12 mouse cellular contexts compared by ENCODE assay signal in genomic region chr5:118437307-118437610, GRCm38 (mm10).
DNase-seq lines count a peak whose midpoint lies in the region; ATAC-seq and TF ChIP-seq lines count a peak whose summit lies in the region.
"Had no signal": no experiment of that assay in that cellular context is flagged by ENCODE, and none has a peak within 500 bp of the region (broad histone marks: within the 10 kb centered on the region; RNA-seq: fewer than 3 reads in every experiment).

No protein-coding gene starts in this region.

- in situ Hi-C loops in ES-E14 (cut with MboI; ENCODE audit: low sequenced_read_pairs in 2 of 2, unreplicated experiment in 2 of 2): no loop called here

- peaks cover 42% of the 10 kb centered on the region for H3K27me3 ChIP-seq in heart, embryonic 13.5 days (replicated peaks)
- H3K27me3 ChIP-seq in liver, embryonic 12.5 days (replicated peaks): peaks cover 73% of the 10 kb centered on the region
- H3K27me3 ChIP-seq in limb, embryonic 12.5 days: peaks cover 40% of the 10 kb centered on the region
- no peaks in the 10 kb centered on the region for H3K27me3 ChIP-seq in stomach, postnatal 0 days (ENCODE audit: control insufficient read depth, insufficient read depth, low read length)

- H3K4me3 ChIP-seq in heart, embryonic 13.5 days: peak overlapping the region; percentile 26; the same call in 1 of the 2 replicates
- no peak overlapping the region for H3K4me3 ChIP-seq in liver, embryonic 12.5 days
- H3K4me3 ChIP-seq in ES-E14 (ENCODE audit: insufficient read depth in 1 of 2, low read depth in 1 of 2, low read length in 2 of 2, poor library complexity in 1 of 2, severe bottlenecking in 1 of 2): peak overlapping the region; percentile 4 to 46
- H3K4me3 ChIP-seq in limb, embryonic 12.5 days (replicated peaks): peak overlapping the region; percentile 6; the same call in 1 of the 2 replicates
- H3K4me3 ChIP-seq in stomach, postnatal 0 days (ENCODE audit: low read depth, low read length): no peak overlapping the region
- H3K4me3 ChIP-seq: left cerebral cortex, adult 2 months had no signal

- WGBS in heart, embryonic 13.5 days: 25% methylated on average over 7 of the region's 7 CpGs
- WGBS in liver, embryonic 12.5 days (ENCODE audit: insufficient replicate concordance): 26% methylated on average over 7 of the region's 7 CpGs
- 12% methylated on average over 7 of the region's 7 CpGs for WGBS in limb, embryonic 12.5 days
- WGBS in stomach, postnatal 0 days: 35% methylated on average over 7 of the region's 7 CpGs

- no peak for ATAC-seq in heart, embryonic 13.5 days (ENCODE audit: extremely low read depth, insufficient number of reproducible peaks, low FRiP score, low TSS enrichment)
- no peak for ATAC-seq in liver, embryonic 12.5 days
- no peak for ATAC-seq in limb, embryonic 12.5 days (ENCODE audit: insufficient number of reproducible peaks, insufficient read depth, low FRiP score, low TSS enrichment, low read depth)
- no peak for ATAC-seq in stomach, postnatal 0 days (ENCODE audit: low FRiP score, low TSS enrichment)

- no peak overlapping the region for H3K27ac ChIP-seq in heart, embryonic 13.5 days (replicated peaks)
- H3K27ac ChIP-seq in liver, embryonic 12.5 days: no peak overlapping the region
- peak overlapping the region; percentile 99 for H3K27ac ChIP-seq in ES-E14 (ENCODE audit: insufficient read depth, low read depth, low read length, poor library complexity, severe bottlenecking)
- H3K27ac ChIP-seq in limb, embryonic 12.5 days: no peak overlapping the region
- H3K27ac ChIP-seq in stomach, postnatal 0 days (replicated peaks): no peak overlapping the region
- H3K27ac ChIP-seq: left cerebral cortex, adult 2 months had no signal

- DNase-seq in heart, adult 9 months (ENCODE audit: low spot score in 2 of 2): no peak
- DNase-seq in liver (no peak), ES-E14 (ENCODE audit: low read depth, low spot score) (no peak)
- DNase-seq in stomach, postnatal 0 days (ENCODE audit: low spot score): no peak
- DNase-seq: cerebellum, postnatal 36 days; gastrocnemius, postnatal 25 days; kidney, adult 11 months; right cerebral cortex, postnatal 25 days had no signal

- H3K36me3 ChIP-seq in heart, embryonic 13.5 days: no peaks in the 10 kb centered on the region
- no peaks in the 10 kb centered on the region for H3K36me3 ChIP-seq in liver, embryonic 12.5 days
- peaks cover 3% of the 10 kb centered on the region; the same call in 1 of the 2 replicates for H3K36me3 ChIP-seq in ES-E14 (ENCODE audit: control insufficient read depth, insufficient read depth, low read length, poor library complexity, severe bottlenecking)
- no peaks in the 10 kb centered on the region for H3K36me3 ChIP-seq in limb, embryonic 12.5 days
- no peaks in the 10 kb centered on the region for H3K36me3 ChIP-seq in stomach, postnatal 0 days (ENCODE audit: control insufficient read depth, insufficient read depth, low read length)

- H3K9me3 ChIP-seq in heart, embryonic 13.5 days: no peaks in the 10 kb centered on the region
- H3K9me3 ChIP-seq in liver, embryonic 12.5 days (replicated peaks): no peaks in the 10 kb centered on the region
- no peaks in the 10 kb centered on the region for H3K9me3 ChIP-seq in ES-E14 (ENCODE audit: control insufficient read depth, insufficient read depth, low read depth, low read length)
- H3K9me3 ChIP-seq in limb, embryonic 12.5 days: no peaks in the 10 kb centered on the region
- H3K9me3 ChIP-seq in stomach, postnatal 0 days (ENCODE audit: control insufficient read depth, low read length): no peaks in the 10 kb centered on the region

- peak overlapping the region; percentile 57 for H3K4me2 ChIP-seq in heart, embryonic 13.5 days
- H3K4me2 ChIP-seq in liver, embryonic 12.5 days: peak overlapping the region; percentile 27
- H3K4me2 ChIP-seq in limb, embryonic 12.5 days: peak overlapping the region; percentile 38
- H3K4me2 ChIP-seq in stomach, postnatal 0 days (replicated peaks; ENCODE audit: low read depth): no peak overlapping the region

- H3K4me1 ChIP-seq in heart, embryonic 13.5 days: peaks cover 25% of the 10 kb centered on the region
- peaks cover 21% of the 10 kb centered on the region for H3K4me1 ChIP-seq in liver, embryonic 12.5 days
- H3K4me1 ChIP-seq in ES-E14 (ENCODE audit: control insufficient read depth in 2 of 2, insufficient read depth in 2 of 2, low read length in 2 of 2, poor library complexity in 1 of 2): peaks cover 7 to 19% of the 10 kb centered on the region in 2 experiments
- peaks cover 26% of the 10 kb centered on the region for H3K4me1 ChIP-seq in limb, embryonic 12.5 days (replicated peaks)
- 0 out of 2 replicates have a peak, but pooled peaks cover 2% of the 10 kb centered on the region for H3K4me1 ChIP-seq in stomach, postnatal 0 days (replicated peaks; ENCODE audit: control insufficient read depth, insufficient read depth)

- H3K9ac ChIP-seq in heart, embryonic 13.5 days: no peak overlapping the region
- no peak overlapping the region for H3K9ac ChIP-seq in liver, embryonic 12.5 days
- peak overlapping the region; percentile 64; the same call in 1 of the 2 replicates for H3K9ac ChIP-seq in ES-E14 (ENCODE audit: insufficient read depth, low read depth, low read length, poor library complexity, severe bottlenecking)
- H3K9ac ChIP-seq in limb, embryonic 12.5 days (replicated peaks): no peak overlapping the region
- H3K9ac ChIP-seq in stomach, postnatal 0 days (ENCODE audit: low read length): no peak overlapping the region

- TF ChIP-seq CTCF in stomach, postnatal 0 days (IDR thresholded peaks at IDR 0.05; ENCODE audit: low read depth): no peak

- TF ChIP-seq EP300 in stomach, postnatal 0 days (optimal IDR thresholded peaks at IDR 0.05): no peak

TF ChIP-seq in ES-E14, 5 proteins besides CTCF, POLR2A, EP300 and RAD21:
- TF ChIP-seq HCFC1 (IDR thresholded peaks at IDR 0.05; ENCODE audit: borderline replicate concordance, insufficient read depth, low read length) (no peak), ZNF384 (IDR thresholded peaks at IDR 0.05; ENCODE audit: low read depth, low read length) (0 out of 2 replicates have a peak, but pooled peaks have one; percentile 50), CHD2 (IDR thresholded peaks at IDR 0.05; ENCODE audit: low read depth, low read length) (no peak), MAFK (IDR thresholded peaks at IDR 0.05; ENCODE audit: insufficient read depth, low read depth, low read length) (no peak)

Comparison
In these comparisons a context has a peak if more than half of its experiments do, and no peak if none do; other contexts are left out.
1. H3K4me3 ChIP-seq: peak in heart, embryonic 13.5 days (single experiment), ES-E14 (2 of 2) and limb, embryonic 12.5 days (single experiment); none in liver, embryonic 12.5 days (single experiment) and stomach, postnatal 0 days (single experiment).